Mouse (Mus musculus): ENCODE results near the gene Calhm4. TPM values are rescaled to one million over a fixed set of nuclear protein-coding genes. Genes with fewer than 3 reads are reported as not detected.

The Calhm4 gene
- total RNA-seq (2021), result not detected

GRCm38 (mm10) chr10:34044210-34044609 is at the start of gene Calhm4:
Calhm4 (minus strand) TSS chr10:34044310.
- no peak for DNase-seq (ENCODE audit: extremely low spot score in 1 of 2, low spot score in 1 of 2)

- DNase-seq (ENCODE audit: extremely low spot score in 1 of 2, low spot score in 1 of 2), result no peak
These were observed 47.8 kb upstream of the Calhm4 start for GRCm38 (mm10) chr10:34091888-34092287.

GRCm38 (mm10) chr10:34090481-34090880 is 46.4 kb upstream of the Calhm4 start:
- DNase-seq (ENCODE audit: extremely low spot score in 1 of 2, low spot score in 1 of 2), result no peak

- DNase-seq (ENCODE audit: extremely low spot score in 1 of 2, low spot score in 1 of 2), result no peak
These were observed 45.4 kb upstream of the Calhm4 start for GRCm38 (mm10) chr10:34089517-34089916.

GRCm38 (mm10) chr10:34088515-34088914 is 44.4 kb upstream of the Calhm4 start:
- DNase-seq (ENCODE audit: extremely low spot score in 1 of 2, low spot score in 1 of 2), result no peak

- DNase-seq (ENCODE audit: extremely low spot score in 1 of 2, low spot score in 1 of 2), result no peak
These were observed 42.4 kb upstream of the Calhm4 start for GRCm38 (mm10) chr10:34086514-34086913.

GRCm38 (mm10) chr10:34074522-34075200 is 30.6 kb upstream of the Calhm4 start:
- no peak for DNase-seq (ENCODE audit: extremely low spot score in 1 of 2, low spot score in 1 of 2)

- DNase-seq (ENCODE audit: extremely low spot score in 1 of 2, low spot score in 1 of 2), result no peak
These were observed 27.5 kb upstream of the Calhm4 start for GRCm38 (mm10) chr10:34071650-34072049.

- DNase-seq (ENCODE audit: extremely low spot score in 1 of 2, low spot score in 1 of 2), result no peak
These were observed 26.9 kb upstream of the Calhm4 start for GRCm38 (mm10) chr10:34070999-34071492.

GRCm38 (mm10) chr10:34069606-34070005 is 25.5 kb upstream of the Calhm4 start:
- DNase-seq (ENCODE audit: extremely low spot score in 1 of 2, low spot score in 1 of 2), result no peak

- DNase-seq (ENCODE audit: extremely low spot score in 1 of 2, low spot score in 1 of 2), result no peak
These were observed 22.5 kb upstream of the Calhm4 start for GRCm38 (mm10) chr10:34066591-34066990.

GRCm38 (mm10) chr10:34053987-34054386 is 9.9 kb upstream of the Calhm4 start:
- DNase-seq (ENCODE audit: extremely low spot score in 1 of 2, low spot score in 1 of 2), result no peak

- DNase-seq (ENCODE audit: extremely low spot score in 1 of 2, low spot score in 1 of 2), result no peak
These were observed 6.7 kb downstream of the Calhm4 start, which contains the start of gene Trappc3l for GRCm38 (mm10) chr10:34037401-34037800. Trappc3l (plus strand) TSS chr10:34037597.

GRCm38 (mm10) chr10:34036587-34036986 is 7.5 kb downstream of the Calhm4 start:
- DNase-seq (ENCODE audit: extremely low spot score in 1 of 2, low spot score in 1 of 2), result no peak

GRCm38 (mm10) chr10:34033630-34034305 is 10.3 kb downstream of the Calhm4 start:
- peak; percentile 14 to 67 for DNase-seq (ENCODE audit: extremely low spot score in 1 of 2, low spot score in 1 of 2)

- DNase-seq (ENCODE audit: extremely low spot score in 1 of 2, low spot score in 1 of 2), result no peak
These were observed 13.8 kb downstream of the Calhm4 start for GRCm38 (mm10) chr10:34030322-34030721.

GRCm38 (mm10) chr10:34019302-34020075 is 24.6 kb downstream of the Calhm4 start, which contains the start of gene Rwdd1:
Rwdd1 (minus strand) TSS chr10:34019624.
- peak; percentile 89 to 95 for DNase-seq (ENCODE audit: extremely low spot score in 1 of 2, low spot score in 1 of 2)

- peak in 1 of 2 experiments; percentile 11 for DNase-seq (ENCODE audit: extremely low spot score in 1 of 2, low spot score in 1 of 2)
These were observed 25.3 kb downstream of the Calhm4 start for GRCm38 (mm10) chr10:34018746-34019301.

GRCm38 (mm10) chr10:34013241-34013640 is 30.9 kb downstream of the Calhm4 start:
- no peak for DNase-seq (ENCODE audit: extremely low spot score in 1 of 2, low spot score in 1 of 2)

GRCm38 (mm10) chr10:34012581-34012980 is 31.5 kb downstream of the Calhm4 start:
- no peak for DNase-seq (ENCODE audit: extremely low spot score in 1 of 2, low spot score in 1 of 2)

- no peak for DNase-seq (ENCODE audit: extremely low spot score in 1 of 2, low spot score in 1 of 2)
These were observed 45.7 kb downstream of the Calhm4 start for GRCm38 (mm10) chr10:33998397-33998796.
